Mouse (Mus musculus) embryonic facial prominence, embryonic 14.5 days (tissue): ENCODE results near the gene Ensa. TPM values are rescaled to one million over a fixed set of nuclear protein-coding genes. Genes with fewer than 3 reads are reported as not detected.

ENCODE experiments used
- ATAC-seq: fragments of 200-750 bp; cut with Nextera tagmentation; 2 replicates; pipeline ENCODE4 v1.8.0; 2017; ENCODE audit warnings: low read depth, moderate number of reproducible peaks, moderate TSS enrichment
- DNase-seq: peaks from one replicate; pipeline ENCODE4 v3.0.0-alpha.2; 2015; ENCODE audit warnings: low spot score
- H3K27ac ChIP-seq: fragments of 300-500 bp; sonication (generic); replicated peaks from 2 replicates; pipeline ENCODE4 v1.5.1; 2014; ENCODE audit warnings: low read depth, mild to moderate bottlenecking, low read length, moderate library complexity
- H3K27me3 ChIP-seq: fragments of 300-500 bp; sonication (generic); replicated peaks from 2 replicates; pipeline ENCODE4 v1.6.1; 2014; ENCODE audit warnings: low read length; ENCODE audit not compliant: control insufficient read depth, insufficient read depth
- H3K36me3 ChIP-seq: fragments of 300-500 bp; sonication (generic); 2 replicates; pipeline ENCODE4 v1.6.1; 2014; ENCODE audit warnings: low read length, mixed read lengths; ENCODE audit not compliant: control insufficient read depth, insufficient read depth
- H3K4me1 ChIP-seq: fragments of 300-500 bp; sonication (generic); 2 replicates; pipeline ENCODE4 v1.6.1; 2014; ENCODE audit warnings: antibody characterized with exemption, low read length; ENCODE audit not compliant: control insufficient read depth, insufficient read depth
- H3K4me2 ChIP-seq: fragments of 300-500 bp; sonication (generic); 2 replicates; pipeline ENCODE4 v1.6.1; 2014; ENCODE audit warnings: low read depth, mild to moderate bottlenecking, low read length, moderate library complexity, mixed read lengths
- H3K4me3 ChIP-seq: fragments of 300-500 bp; sonication (generic); 2 replicates; pipeline ENCODE4 v1.5.1; 2014; ENCODE audit warnings: low read depth, mild to moderate bottlenecking, low read length
- H3K9ac ChIP-seq: fragments of 300-500 bp; sonication (generic); 2 replicates; pipeline ENCODE4 v1.6.1; 2014; ENCODE audit warnings: low read depth, mild to moderate bottlenecking, low read length, moderate library complexity, mixed read lengths
- H3K9me3 ChIP-seq: fragments of 300-500 bp; sonication (generic); 2 replicates; pipeline ENCODE4 v1.6.1; 2016; ENCODE audit warnings: low read length; ENCODE audit not compliant: control insufficient read depth
- WGBS: fragments of 180-500 bp; shearing (Covaris S2); extraction: QIAGEN DNeasy Blood & Tissue Kit; methylation state at CpG from one replicate; pipeline ENCODE4 v1.1.7; 2014; 5-methylcytosine and 5-hydroxymethylcytosine counted together
- polyA plus RNA-seq: library from polyadenylated mRNA; unstranded; fragments of >200 nt; fragmentation: Nextera tagmentation; extraction: Ambion mirVana; gene quantifications from 2 replicates; pipeline ENCODE4 v1.2.1, GENCODE M21; 2014

Gene Ensa
- polyA plus RNA-seq, 1 experiment from 2014 or later: 59.8 TPM

- no peaks in the 10 kb centered on the region for H3K9me3 ChIP-seq
- 57% methylated on average over 15 of the region's 15 CpGs for WGBS
- H3K27me3 ChIP-seq: no peaks in the 10 kb centered on the region
- peaks cover 37% of the 10 kb centered on the region for H3K4me1 ChIP-seq
- H3K36me3 ChIP-seq: peaks cover 4% of the 10 kb centered on the region; the same call in 1 of the 2 replicates
- ATAC-seq (no peak), DNase-seq (no peak)
- no peak overlapping the region for H3K4me2 ChIP-seq
- no peak overlapping the region for H3K9ac ChIP-seq
- no peak overlapping the region for H3K4me3 ChIP-seq
- no peak overlapping the region for H3K27ac ChIP-seq
Observed at GRCm38 (mm10) chr3:95676745-95677419, 52.1 kb downstream of the Ensa start.

- no peak for ATAC-seq
- DNase-seq: no peak
- Histone ChIP-seq H3K9ac (no peak overlapping the region), H3K4me3 (no peak overlapping the region), H3K4me1 (peaks cover 37% of the 10 kb centered on the region), H3K9me3 (no peaks in the 10 kb centered on the region), H3K36me3 (peaks cover 4% of the 10 kb centered on the region; the same call in 1 of the 2 replicates), H3K27me3 (no peaks in the 10 kb centered on the region), H3K27ac (no peak overlapping the region), H3K4me2 (no peak overlapping the region)
- WGBS: 87% methylated on average over 19 of the region's 19 CpGs
Observed at GRCm38 (mm10) chr3:95677420-95678090, 52.8 kb downstream of the Ensa start.

GRCm38 (mm10) chr3:95679551-95679950 is 54.8 kb downstream of the Ensa start:
- no peaks in the 10 kb centered on the region for H3K27me3 ChIP-seq
- no peak overlapping the region for H3K4me2 ChIP-seq
- H3K4me3 ChIP-seq: no peak overlapping the region
- no peaks in the 10 kb centered on the region for H3K9me3 ChIP-seq
- H3K27ac ChIP-seq: no peak overlapping the region
- peaks cover 4% of the 10 kb centered on the region; the same call in 1 of the 2 replicates for H3K36me3 ChIP-seq
- H3K9ac ChIP-seq: no peak overlapping the region
- WGBS: 92% methylated on average over 8 of the region's 8 CpGs
- ATAC-seq: no peak
- no peak for DNase-seq
- peaks cover 17% of the 10 kb centered on the region for H3K4me1 ChIP-seq

GRCm38 (mm10) chr3:95680673-95681072 is 55.9 kb downstream of the Ensa start:
- DNase-seq (no peak), ATAC-seq (no peak)
- Histone ChIP-seq H3K9me3 (no peaks in the 10 kb centered on the region), H3K27me3 (no peaks in the 10 kb centered on the region), H3K4me1 (peaks cover 6% of the 10 kb centered on the region; the same call in 1 of the 2 replicates), H3K36me3 (peaks cover 4% of the 10 kb centered on the region; the same call in 1 of the 2 replicates), H3K4me3 (no peak overlapping the region), H3K9ac (no peak overlapping the region), H3K4me2 (no peak overlapping the region), H3K27ac (no peak overlapping the region)
- WGBS: 87% methylated on average over 6 of the region's 6 CpGs

GRCm38 (mm10) chr3:95681365-95681764 is 56.6 kb downstream of the Ensa start:
- H3K36me3 ChIP-seq: peaks cover 4% of the 10 kb centered on the region; the same call in 1 of the 2 replicates
- peak overlapping the region; percentile 30; the same call in 1 of the 2 replicates for H3K9ac ChIP-seq
- H3K27me3 ChIP-seq: no peaks in the 10 kb centered on the region
- DNase-seq (no peak), ATAC-seq (0 out of 2 replicates have a peak, but pooled peaks have one; percentile 2)
- H3K27ac ChIP-seq: no peak overlapping the region
- H3K9me3 ChIP-seq: no peaks in the 10 kb centered on the region
- H3K4me1 ChIP-seq: peaks cover 6% of the 10 kb centered on the region; the same call in 1 of the 2 replicates
- H3K4me2 ChIP-seq: no peak overlapping the region
- no peak overlapping the region for H3K4me3 ChIP-seq
- WGBS: 38% methylated on average over 11 of the region's 11 CpGs

Other genes with a start within 250 kb of the Ensa start
- 0.30 TPM in 1 of 2 replicates, not detected in the other for gene 4930558C23Rik, start 222.2 kb upstream of the Ensa start, polyA plus RNA-seq
- gene Arnt, start 190.6 kb upstream of the Ensa start, polyA plus RNA-seq: 32.5 and 38.1 TPM in 2 replicates
- 113 and 147 TPM in 2 replicates for gene Ctsk, start 125.7 kb upstream of the Ensa start, polyA plus RNA-seq
- gene Ctss, start 98.2 kb upstream of the Ensa start, polyA plus RNA-seq: 21.8 and 22.8 TPM in 2 replicates
- gene Hormad1, start 65.3 kb upstream of the Ensa start, polyA plus RNA-seq: not detected in 2 replicates
- gene Golph3l, start 36.1 kb upstream of the Ensa start, polyA plus RNA-seq: 27.9 and 33.3 TPM in 2 replicates
- 62.0 and 65.8 TPM in 2 replicates for gene Mcl1, start 33.8 kb downstream of the Ensa start, polyA plus RNA-seq
- gene Adamtsl4, start 62.9 kb downstream of the Ensa start, polyA plus RNA-seq: 2.8 and 3.8 TPM in 2 replicates
- 12.8 and 16.8 TPM in 2 replicates for gene Ecm1, start 114.6 kb downstream of the Ensa start, polyA plus RNA-seq
- 40.1 and 44.5 TPM in 2 replicates for gene Tars2, start 135.2 kb downstream of the Ensa start, polyA plus RNA-seq
- gene Rprd2, start 193.9 kb downstream of the Ensa start, polyA plus RNA-seq: 20.5 and 21.2 TPM in 2 replicates
- 41.9 and 46.0 TPM in 2 replicates for gene Prpf3, start 230.9 kb downstream of the Ensa start, polyA plus RNA-seq
- 288 and 315 TPM in 2 replicates for gene Mrps21, start 246.5 kb downstream of the Ensa start, polyA plus RNA-seq